Mouse (Mus musculus): ENCODE measurements around the gene Retsat.

- TF ChIP-seq CTCF (IDR thresholded peaks at IDR 0.05; ENCODE audit: low read depth), result no peak
- TF ChIP-seq EP300 (IDR thresholded peaks at IDR 0.05; ENCODE audit: low read depth), result no peak
Measured at GRCm38 (mm10) chr6:72562894-72563293, 35.4 kb upstream of the Retsat start.
